Mouse (Mus musculus) erythroblast, embryonic 14.5 days (primary cell): Measurements from ENCODE around the gene Rnh1.

ENCODE experiments used
- GATA1 ChIP-seq: IDR thresholded peaks from 2 replicates; pipeline ENCODE4 v1.6.1; 2012; ENCODE audit warnings: low read length, inconsistent platforms, mixed read lengths
- TAL1 ChIP-seq: IDR thresholded peaks from 3 replicates; pipeline ENCODE4 v1.6.1; 2012; ENCODE audit warnings: low read length, inconsistent platforms, mixed read lengths

- TF ChIP-seq TAL1 (no peak), GATA1 (no peak)
Measured at GRCm38 (mm10) chr7:141191036-141191435, 18.4 kb upstream of the Rnh1 start.
